Mouse (Mus musculus): ENCODE results near the gene Nxnl2. TPM values are rescaled to one million over a fixed set of nuclear protein-coding genes. Genes with fewer than 3 reads are reported as not detected.

The Nxnl2 gene
- total and polyA plus RNA-seq, 2 experiments from 2014 or later = 3.1 to 6.5 TPM

- H3K4me2 ChIP-seq (ENCODE audit: low read depth) = no peak overlapping the region
- no peaks in the 10 kb centered on the region for H3K36me3 ChIP-seq (ENCODE audit: insufficient read depth)
- no peak for TF ChIP-seq CTCF (IDR thresholded peaks at IDR 0.05; ENCODE audit: low read depth)
- H3K9me3 ChIP-seq (ENCODE audit: low read length) = no peaks in the 10 kb centered on the region
- peak; percentile 36; the same call in 1 of the 2 replicates for ATAC-seq
- no peak overlapping the region for H3K4me3 ChIP-seq (ENCODE audit: low read depth, low read length)
- H3K9ac ChIP-seq = no peak overlapping the region
- H3K27ac ChIP-seq (ENCODE audit: low read depth, low read length) = no peak overlapping the region
- no peaks in the 10 kb centered on the region for H3K4me1 ChIP-seq (ENCODE audit: insufficient read depth)
- WGBS = 86% methylated on average over 10 of the region's 10 CpGs
- no peaks in the 10 kb centered on the region for H3K27me3 ChIP-seq (ENCODE audit: insufficient read depth, low read length)
- DNase-seq = no peak
Observed at GRCm38 (mm10) chr13:51178932-51179331, 8.1 kb downstream of the Nxnl2 start.

DNA sequence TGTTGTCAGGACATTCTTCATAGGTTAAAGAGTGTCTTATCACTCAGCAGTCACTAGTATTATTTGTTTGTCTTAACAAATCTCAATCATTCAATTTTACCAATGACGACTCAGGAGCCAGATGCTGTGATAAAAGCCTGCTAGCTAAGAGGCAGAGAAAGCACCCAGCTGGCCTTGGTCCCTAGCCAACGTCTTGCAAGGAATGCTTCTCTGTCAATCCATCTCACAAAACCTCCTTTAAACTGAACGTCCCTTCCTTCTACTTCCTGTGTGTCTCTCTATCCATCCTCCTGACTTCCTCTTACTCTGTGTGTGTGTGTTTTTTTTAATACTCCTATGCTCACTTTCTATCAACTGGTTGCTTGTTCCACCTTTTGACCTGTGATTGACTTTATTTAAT is 8.5 kb downstream of the Nxnl2 start:
- no peaks in the 10 kb centered on the region for H3K36me3 ChIP-seq (ENCODE audit: insufficient read depth)
- no peak for TF ChIP-seq CTCF (IDR thresholded peaks at IDR 0.05; ENCODE audit: low read depth)
- ATAC-seq = no peak

DNA sequence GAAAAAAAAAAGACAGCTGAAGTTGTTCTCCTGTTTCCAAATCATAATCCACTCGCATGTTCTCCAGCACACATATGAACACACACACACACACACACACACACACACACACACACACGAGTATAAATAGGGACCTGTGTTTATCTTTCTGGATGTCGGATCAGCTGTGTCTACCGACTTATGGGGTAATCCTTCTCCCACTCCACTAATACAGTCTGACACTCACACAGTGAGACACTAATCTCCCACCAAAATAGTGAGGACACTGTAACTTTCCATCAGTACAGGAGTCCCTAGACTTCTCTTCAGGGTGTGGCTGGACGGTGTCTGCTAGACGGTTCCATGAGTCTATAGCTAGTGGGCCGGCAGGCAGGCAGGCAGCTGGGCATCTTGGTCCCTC is 11.4 kb downstream of the Nxnl2 start:
- Histone ChIP-seq H3K4me1 (ENCODE audit: insufficient read depth) (no peaks in the 10 kb centered on the region), H3K4me2 (ENCODE audit: low read depth) (no peak overlapping the region), H3K36me3 (ENCODE audit: insufficient read depth) (no peaks in the 10 kb centered on the region), H3K27me3 (ENCODE audit: insufficient read depth, low read length) (no peaks in the 10 kb centered on the region), H3K9me3 (ENCODE audit: low read length) (no peaks in the 10 kb centered on the region), H3K27ac (ENCODE audit: low read depth, low read length) (no peak overlapping the region), H3K4me3 (ENCODE audit: low read depth, low read length) (no peak overlapping the region), H3K9ac (no peak overlapping the region)
- ATAC-seq = no peak
- no peak for TF ChIP-seq CTCF (IDR thresholded peaks at IDR 0.05; ENCODE audit: low read depth)
- no peak for DNase-seq
- 86% methylated on average over 7 of the region's 7 CpGs for WGBS

More for the DNA sequence above, 8.5 kb downstream of the Nxnl2 start:
- Histone ChIP-seq H3K4me1 (ENCODE audit: insufficient read depth) (no peaks in the 10 kb centered on the region), H3K9ac (no peak overlapping the region), H3K27me3 (ENCODE audit: insufficient read depth, low read length) (no peaks in the 10 kb centered on the region), H3K9me3 (ENCODE audit: low read length) (no peaks in the 10 kb centered on the region), H3K4me3 (ENCODE audit: low read depth, low read length) (no peak overlapping the region), H3K27ac (ENCODE audit: low read depth, low read length) (no peak overlapping the region), H3K4me2 (ENCODE audit: low read depth) (no peak overlapping the region)
- no peak for DNase-seq
- 32% methylated on average over 3 of the region's 3 CpGs for WGBS

DNA sequence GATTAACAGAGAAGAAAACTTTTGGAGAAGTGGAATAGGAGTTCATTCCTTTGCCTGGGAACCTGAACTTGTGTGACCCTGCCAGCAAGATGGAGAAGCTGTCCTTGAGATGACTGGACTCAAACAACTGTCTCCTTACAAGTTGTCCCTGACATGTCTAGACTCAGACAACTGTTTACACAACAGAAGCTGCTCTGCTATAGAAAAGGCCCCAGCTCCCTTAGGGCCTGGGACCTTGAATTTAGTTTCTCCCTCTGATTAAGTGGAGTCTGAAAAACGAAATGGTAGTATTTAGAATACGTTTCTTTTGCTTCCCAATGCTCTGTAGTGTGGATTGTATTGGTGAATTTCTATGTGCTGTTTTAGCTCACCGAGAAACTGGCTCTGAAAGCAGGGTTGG is 14.1 kb downstream of the Nxnl2 start:
- DNase-seq = no peak
- Histone ChIP-seq H3K4me2 (ENCODE audit: low read depth) (no peak overlapping the region), H3K27ac (ENCODE audit: low read depth, low read length) (no peak overlapping the region), H3K27me3 (ENCODE audit: insufficient read depth, low read length) (no peaks in the 10 kb centered on the region), H3K36me3 (ENCODE audit: insufficient read depth) (no peaks in the 10 kb centered on the region), H3K4me3 (ENCODE audit: low read depth, low read length) (no peak overlapping the region), H3K4me1 (ENCODE audit: insufficient read depth) (no peaks in the 10 kb centered on the region), H3K9me3 (ENCODE audit: low read length) (no peaks in the 10 kb centered on the region), H3K9ac (no peak overlapping the region)
- TF ChIP-seq CTCF (IDR thresholded peaks at IDR 0.05; ENCODE audit: low read depth) = no peak
- no peak for ATAC-seq
- 82% methylated on average over 3 of the region's 3 CpGs for WGBS

GRCm38 (mm10) chr13:51190336-51190735 is 19.5 kb downstream of the Nxnl2 start:
- TF ChIP-seq CTCF (IDR thresholded peaks at IDR 0.05; ENCODE audit: low read depth) = no peak
- Histone ChIP-seq H3K9me3 (ENCODE audit: low read length) (no peaks in the 10 kb centered on the region), H3K27ac (ENCODE audit: low read depth, low read length) (no peak overlapping the region), H3K4me3 (ENCODE audit: low read depth, low read length) (no peak overlapping the region), H3K4me1 (ENCODE audit: insufficient read depth) (no peaks in the 10 kb centered on the region), H3K36me3 (ENCODE audit: insufficient read depth) (no peaks in the 10 kb centered on the region), H3K27me3 (ENCODE audit: insufficient read depth, low read length) (no peaks in the 10 kb centered on the region), H3K9ac (no peak overlapping the region), H3K4me2 (ENCODE audit: low read depth) (no peak overlapping the region)
- DNase-seq (no peak), ATAC-seq (no peak)
- WGBS = 67% methylated on average over 3 of the region's 3 CpGs

- 91% methylated on average over 6 of the region's 6 CpGs for WGBS
- TF ChIP-seq CTCF (IDR thresholded peaks at IDR 0.05; ENCODE audit: low read depth) = peak; percentile 38
- H3K27ac ChIP-seq (ENCODE audit: low read depth, low read length) = no peak overlapping the region
- no peak overlapping the region for H3K9ac ChIP-seq
- H3K9me3 ChIP-seq (ENCODE audit: low read length) = no peaks in the 10 kb centered on the region
- no peak overlapping the region for H3K4me3 ChIP-seq (ENCODE audit: low read depth, low read length)
- H3K27me3 ChIP-seq (ENCODE audit: insufficient read depth, low read length) = no peaks in the 10 kb centered on the region
- ATAC-seq (no peak), DNase-seq (no peak)
- H3K4me2 ChIP-seq (ENCODE audit: low read depth) = no peak overlapping the region
- no peaks in the 10 kb centered on the region for H3K36me3 ChIP-seq (ENCODE audit: insufficient read depth)
- no peaks in the 10 kb centered on the region for H3K4me1 ChIP-seq (ENCODE audit: insufficient read depth)
Observed at GRCm38 (mm10) chr13:51191416-51192140, 20.8 kb downstream of the Nxnl2 start.

DNA sequence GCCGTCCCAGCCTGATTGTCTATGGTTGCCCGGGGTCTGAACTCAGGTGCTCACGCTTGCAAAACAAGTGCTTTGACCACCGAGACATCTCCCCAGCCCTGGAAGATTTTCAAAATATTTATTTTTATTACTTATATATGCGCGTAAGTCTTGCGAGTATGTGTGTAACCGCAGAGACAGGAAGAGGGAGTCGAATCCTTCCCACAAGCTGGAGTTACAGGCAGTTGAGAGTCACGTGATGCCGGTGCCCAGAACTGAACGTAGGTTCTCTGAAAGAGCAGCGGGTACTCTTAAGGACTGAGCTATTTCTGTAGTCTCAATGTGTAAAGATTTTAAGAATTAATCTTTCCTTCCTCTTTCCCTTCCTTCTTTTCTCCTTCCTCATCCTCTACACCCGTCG is 23.1 kb downstream of the Nxnl2 start:
- Histone ChIP-seq H3K9me3 (ENCODE audit: low read length) (no peaks in the 10 kb centered on the region), H3K9ac (no peak overlapping the region), H3K4me3 (ENCODE audit: low read depth, low read length) (no peak overlapping the region), H3K4me2 (ENCODE audit: low read depth) (no peak overlapping the region), H3K36me3 (ENCODE audit: insufficient read depth) (no peaks in the 10 kb centered on the region), H3K27me3 (ENCODE audit: insufficient read depth, low read length) (no peaks in the 10 kb centered on the region), H3K4me1 (ENCODE audit: insufficient read depth) (no peaks in the 10 kb centered on the region), H3K27ac (ENCODE audit: low read depth, low read length) (no peak overlapping the region)
- no peak for TF ChIP-seq CTCF (IDR thresholded peaks at IDR 0.05; ENCODE audit: low read depth)
- DNase-seq (no peak), ATAC-seq (no peak)
- 93% methylated on average over 15 of the region's 15 CpGs for WGBS

All from forebrain, postnatal 0 days (tissue).